Mouse (Mus musculus): ENCODE results near the gene Gm3776.
"Not testable (repeated sequence)": the region's sequence is repeated elsewhere in the genome, so short reads cannot be mapped to it uniquely, and the experiment has no call there.

- TF ChIP-seq CTCF (IDR thresholded peaks at IDR 0.05; ENCODE audit: borderline replicate concordance, control insufficient read depth, extremely low read depth, insufficient read depth, low read length, poor library complexity); POLR2A (IDR thresholded peaks at IDR 0.05; ENCODE audit: control insufficient read depth, extremely low read depth, insufficient read depth, low read length, poor library complexity): not testable (repeated sequence)
Measured at GRCm38 (mm10) chr9:78230461-78230860, 26.5 kb upstream of the Gm3776 start, which contains the start of gene Gsta1.

Measured in thymus, adult 2 months (tissue).